Mouse (Mus musculus): ENCODE data around the gene Krtap10-10. TPM values are rescaled to one million over a fixed set of nuclear protein-coding genes. Genes with fewer than 3 reads are reported as not detected.

Krtap10-10 gene
- total RNA-seq, 2 experiments from 2014 or later: not detected

DNA sequence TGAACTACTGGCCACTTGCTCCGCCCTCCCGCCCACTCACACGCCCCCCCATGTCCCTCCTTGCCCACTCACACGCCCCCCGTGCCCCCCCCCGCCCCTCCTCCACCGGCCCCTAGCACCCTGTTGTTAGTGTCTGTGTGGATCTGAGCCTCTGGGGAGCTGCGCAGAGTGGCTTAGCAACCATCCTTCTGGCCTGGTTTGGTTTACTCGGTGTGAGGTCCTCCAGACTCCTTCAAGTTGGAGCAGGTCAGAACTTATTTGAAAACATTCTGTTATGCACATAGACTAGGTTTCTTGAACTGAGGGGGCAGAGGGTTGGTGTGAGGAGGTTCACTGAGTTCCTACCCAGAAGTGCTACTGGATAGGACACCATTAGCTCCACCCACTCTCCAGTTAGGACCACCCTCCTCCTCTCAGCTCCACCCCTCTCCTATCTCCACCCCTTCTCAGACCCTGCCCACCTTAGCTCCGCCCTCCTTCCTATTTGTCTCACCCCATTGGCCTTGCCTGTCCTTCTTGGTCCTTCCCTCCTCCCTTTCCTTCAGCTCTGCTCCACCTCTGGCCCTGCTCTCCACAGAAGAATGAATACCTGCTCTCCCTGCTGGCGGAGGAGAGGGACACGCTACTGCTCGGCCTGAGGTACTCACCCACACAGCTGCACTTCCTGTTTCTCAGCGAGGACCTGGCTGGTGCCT is 28.5 kb downstream of the Krtap10-10 start:
- DNase-seq (ENCODE audit: low spot score in 2 of 2): no peak
- intact Hi-C loops (cut with DNase I): no loop called here

GRCm38 (mm10) chr10:77864762-77865143 is 29.0 kb downstream of the Krtap10-10 start:
- no peak for DNase-seq (ENCODE audit: low spot score in 2 of 2)
- intact Hi-C loops (cut with DNase I): no loop called here

DNA sequence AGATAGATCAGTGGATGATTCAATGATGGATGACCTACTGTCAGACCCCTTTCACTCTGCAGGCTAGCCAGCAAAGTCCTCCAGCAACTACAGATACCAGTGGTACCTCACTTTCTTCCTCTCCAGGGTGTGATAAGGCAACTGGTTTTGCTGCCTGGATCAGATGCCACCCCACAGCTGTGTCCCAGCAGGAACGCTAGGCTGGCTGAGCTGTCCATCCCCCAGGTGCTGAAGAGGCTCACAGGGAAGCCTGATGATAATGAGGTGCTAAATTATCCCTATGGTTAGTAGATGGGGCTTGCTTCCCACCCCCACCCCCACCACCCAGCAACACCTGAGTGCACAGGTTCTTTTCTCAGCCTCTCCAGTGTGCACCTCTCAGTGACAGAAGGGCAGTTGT is 31.8 kb downstream of the Krtap10-10 start:
- intact Hi-C loops (cut with DNase I): no loop called here
- no peak for DNase-seq (ENCODE audit: low spot score in 2 of 2)

GRCm38 (mm10) chr10:77869651-77870050 is 33.9 kb downstream of the Krtap10-10 start:
- no peak for DNase-seq (ENCODE audit: low spot score in 2 of 2)
- intact Hi-C loops (cut with DNase I): no loop called here

GRCm38 (mm10) chr10:77878985-77879384 is 43.2 kb downstream of the Krtap10-10 start:
- DNase-seq (ENCODE audit: low spot score in 2 of 2): peak in 1 of 2 experiments; percentile 53
- intact Hi-C loops (cut with DNase I): loop anchor here (5.0 kb wide), 1 partner anchor 172 kb away; the partner anchor contains the start of gene Gm10272

DNA sequence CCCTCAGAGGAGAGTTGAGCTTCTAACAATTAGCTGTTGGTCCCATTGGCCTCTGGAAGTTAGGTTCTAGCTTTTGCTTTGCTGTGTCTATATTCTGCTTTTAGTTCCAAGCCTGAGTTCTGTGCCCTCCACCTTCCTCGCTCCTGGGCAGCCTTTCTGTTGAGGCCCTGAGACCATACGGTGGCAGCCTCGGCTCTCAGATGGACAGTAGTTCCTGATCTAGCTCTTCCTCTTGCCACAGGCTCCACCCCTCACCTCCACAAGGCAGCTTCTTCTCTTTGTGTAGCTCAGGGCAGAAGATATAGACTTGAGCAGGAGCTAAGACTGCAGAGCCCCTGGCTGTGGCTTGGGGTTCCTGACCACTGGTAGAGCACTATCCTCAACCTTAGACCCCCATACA is 44.6 kb downstream of the Krtap10-10 start:
- no peak for DNase-seq (ENCODE audit: low spot score in 2 of 2)
- intact Hi-C loops (cut with DNase I): no loop called here

DNA sequence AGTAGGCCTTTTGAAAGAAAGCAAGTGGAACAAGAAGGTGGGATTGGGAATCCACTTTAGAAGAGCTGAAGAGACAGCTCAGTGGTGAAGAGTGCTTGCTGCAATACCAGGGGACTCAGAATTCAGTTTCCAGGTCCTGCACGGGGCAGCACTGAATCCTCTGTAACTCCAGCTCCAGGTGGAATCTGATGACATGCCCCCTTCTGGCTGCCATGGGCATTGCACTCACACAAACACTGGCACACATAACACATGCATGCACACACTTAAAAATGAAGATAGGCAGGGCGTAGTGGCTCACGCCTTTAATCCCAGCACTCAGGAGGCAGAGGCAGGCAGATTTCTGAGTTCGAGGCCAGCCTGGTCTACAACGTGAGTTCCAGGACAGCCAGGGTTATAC is 46.8 kb downstream of the Krtap10-10 start:
- no peak for DNase-seq (ENCODE audit: low spot score in 2 of 2)
- intact Hi-C loops (cut with DNase I): no loop called here

DNA sequence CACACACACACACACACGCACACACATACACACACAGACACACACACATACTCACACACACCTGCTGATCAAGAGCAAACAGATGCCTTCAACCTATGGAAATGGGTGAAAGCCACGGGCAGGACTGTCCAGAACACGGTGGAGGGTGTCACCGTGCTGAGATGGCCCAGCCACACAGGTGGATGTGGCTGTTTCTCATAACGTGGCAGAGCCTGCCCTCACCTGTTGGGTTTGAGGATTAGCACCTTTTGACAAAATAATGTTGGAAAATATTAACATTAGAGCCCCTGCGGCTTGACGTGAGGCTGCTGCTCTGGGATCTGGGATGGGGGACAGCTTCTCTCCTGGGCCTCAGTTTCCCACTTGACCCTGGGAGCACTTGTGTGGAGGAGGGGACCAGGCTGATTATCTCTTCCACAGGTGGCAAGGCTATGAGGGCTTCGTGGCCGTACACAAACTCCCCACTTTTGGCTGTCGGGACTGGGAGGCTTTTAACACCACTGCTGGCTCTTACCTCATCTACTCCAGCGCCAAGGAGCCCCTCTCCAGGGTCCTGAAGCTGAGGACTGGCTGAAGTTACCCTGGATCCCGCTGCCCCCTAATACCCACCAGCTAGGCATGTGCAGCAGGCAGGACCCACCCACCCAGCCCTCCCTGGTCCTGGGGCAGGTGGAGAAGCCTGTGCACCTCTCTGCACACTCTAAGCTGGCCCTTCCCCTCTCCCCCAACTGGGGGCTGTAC is 50.4 kb downstream of the Krtap10-10 start:
- no peak for DNase-seq (ENCODE audit: low spot score in 2 of 2)
- intact Hi-C loops (cut with DNase I): loop anchor here (5.0 kb wide), 1 partner anchor 259 kb away; no protein-coding TSS in a partner anchor

Other genes starting within 250 kb of the Krtap10-10 start
- gene Sumo3, start 229.8 kb upstream of the Krtap10-10 start, total RNA-seq (2021): 100 to 1,000 TPM; 129 to 135 TPM
- gene Gm49325, start 229.8 kb upstream of the Krtap10-10 start, total RNA-seq (2021): 10 to 100 TPM in 1 of 2 experiments, 1 to 10 TPM in 1; 6.7 to 15.7 TPM
- 10 to 100 TPM; 36.3 to 41.6 TPM for gene Ube2g2, start 213.7 kb upstream of the Krtap10-10 start, total RNA-seq (2021)
- gene Tspear, start 149.4 kb upstream of the Krtap10-10 start, total RNA-seq (2021): under 1 TPM in 1 of 2 experiments, not detected in 1; 0.15 TPM
- gene Gm19402, start 145.2 kb upstream of the Krtap10-10 start, total RNA-seq (2021): not detected
- gene Gm9508, start 138.7 kb upstream of the Krtap10-10 start, total RNA-seq (2021): not detected
- gene Gm10272, start 129.3 kb upstream of the Krtap10-10 start, total RNA-seq (2021): not detected
- gene Gm10024, start 124.5 kb upstream of the Krtap10-10 start, total RNA-seq (2021): not detected
- not detected for gene Gm10142, start 120.1 kb upstream of the Krtap10-10 start, total RNA-seq (2021)
- gene Krtap12-1, start 115.3 kb upstream of the Krtap10-10 start, total RNA-seq (2021): not detected
- not detected for gene Gm10100, start 109.5 kb upstream of the Krtap10-10 start, total RNA-seq (2021)
- gene Gm18596, start 93.3 kb upstream of the Krtap10-10 start, total RNA-seq (2021): not detected
- not detected for gene Gm9736, start 84.6 kb upstream of the Krtap10-10 start, total RNA-seq (2021)
- gene Gm3233, start 76.3 kb upstream of the Krtap10-10 start, total RNA-seq (2021): not detected
- gene Gm3238, start 64.6 kb upstream of the Krtap10-10 start, total RNA-seq (2021): not detected
- not detected for gene Gm7138, start 59.0 kb upstream of the Krtap10-10 start, total RNA-seq (2021)
- gene Gm3250, start 53.4 kb upstream of the Krtap10-10 start, total RNA-seq (2021): not detected
- gene Gm7137, start 47.7 kb upstream of the Krtap10-10 start, total RNA-seq (2021): not detected
- gene Gm9639, start 40.9 kb upstream of the Krtap10-10 start, total RNA-seq (2021): not detected
- gene Gm19668, start 36.8 kb upstream of the Krtap10-10 start, total RNA-seq (2021): not detected
- not detected for gene Gm9507, start 24.1 kb upstream of the Krtap10-10 start, total RNA-seq (2021)
- gene Gm2696, start 21.3 kb upstream of the Krtap10-10 start, total RNA-seq (2021): not detected
- gene Krtap10-4, start 8.9 kb upstream of the Krtap10-10 start, total RNA-seq (2021): not detected
- not detected for gene Gm36176, start 10.9 kb downstream of the Krtap10-10 start, total RNA-seq (2021)
- not detected for gene Gm10318, start 16.9 kb downstream of the Krtap10-10 start, total RNA-seq (2021)
- gene Gm3285, start 26.0 kb downstream of the Krtap10-10 start, total RNA-seq (2021): not detected
- 10 to 100 TPM; 19.4 to 20.8 TPM for gene Lrrc3, start 66.6 kb downstream of the Krtap10-10 start, total RNA-seq (2021)
- gene Trpm2, start 134.6 kb downstream of the Krtap10-10 start, total RNA-seq (2021): 10 to 100 TPM; 32.1 to 33.3 TPM
- gene 1810043G02Rik, start 142.6 kb downstream of the Krtap10-10 start, total RNA-seq (2021): 10 to 100 TPM; 33.0 to 37.4 TPM
- gene Pfkl, start 174.1 kb downstream of the Krtap10-10 start, total RNA-seq (2021): 100 to 1,000 TPM; 117 to 120 TPM
- gene Dnmt3l, start 206.0 kb downstream of the Krtap10-10 start, total RNA-seq (2021): under 1 TPM in 1 of 2 experiments, not detected in 1; 0.33 TPM
- under 1 TPM in 1 of 2 experiments, not detected in 1; 0.27 TPM for gene Aire, start 207.7 kb downstream of the Krtap10-10 start, total RNA-seq (2021)
- 1 to 10 TPM; 1.4 to 1.9 TPM for gene Icosl, start 233.4 kb downstream of the Krtap10-10 start, total RNA-seq (2021)